Mouse (Mus musculus) heart, embryonic 11.5 days (tissue): Measurements from ENCODE around the gene Sdhb. TPM values are rescaled to one million over a fixed set of nuclear protein-coding genes. Genes with fewer than 3 reads are reported as not detected.

Experiments used
- ATAC-seq: fragments of 200-750 bp; cut with Nextera tagmentation; replicated peaks from 2 replicates; pipeline ENCODE4 v1.8.0; 2017; ENCODE audit warnings: moderate library complexity; ENCODE audit not compliant: insufficient number of reproducible peaks, low FRiP score, low TSS enrichment
- H3K27ac ChIP-seq: fragments of 300-500 bp; sonication (generic); 2 replicates; pipeline ENCODE4 v1.5.1; 2014; ENCODE audit warnings: mild to moderate bottlenecking, low read depth, low read length
- H3K27me3 ChIP-seq: fragments of 300-500 bp; sonication (generic); 2 replicates; pipeline ENCODE4 v1.6.1; 2014; ENCODE audit warnings: mild to moderate bottlenecking, low read length, mixed read lengths; ENCODE audit not compliant: control insufficient read depth, insufficient read depth
- H3K36me3 ChIP-seq: fragments of 300-500 bp; sonication (generic); 2 replicates; pipeline ENCODE4 v1.6.1; 2014; ENCODE audit warnings: mild to moderate bottlenecking, low read length, moderate library complexity, mixed read lengths; ENCODE audit not compliant: control insufficient read depth, insufficient read depth
- H3K4me1 ChIP-seq: fragments of 300-500 bp; sonication (generic); 2 replicates; pipeline ENCODE4 v1.6.1; 2014; ENCODE audit warnings: low read length; ENCODE audit not compliant: control insufficient read depth, insufficient read depth
- H3K4me2 ChIP-seq: fragments of 300-500 bp; sonication (generic); 2 replicates; pipeline ENCODE4 v1.6.1; 2014; ENCODE audit warnings: mild to moderate bottlenecking, moderate library complexity
- H3K4me3 ChIP-seq: fragments of 300-500 bp; sonication (generic); 2 replicates; pipeline ENCODE4 v1.5.1; 2014; ENCODE audit warnings: low read depth, low read length
- H3K9ac ChIP-seq: fragments of 300-500 bp; sonication (generic); 2 replicates; pipeline ENCODE4 v1.6.1; 2014; ENCODE audit warnings: mild to moderate bottlenecking, low read depth, low read length, moderate library complexity
- H3K9me3 ChIP-seq: fragments of 300-500 bp; sonication (generic); replicated peaks from 2 replicates; pipeline ENCODE4 v1.6.1; 2016; ENCODE audit warnings: low read length; ENCODE audit not compliant: control insufficient read depth
- WGBS: fragments of 180-500 bp; shearing (Covaris S2); extraction: QIAGEN DNeasy Blood & Tissue Kit; methylation state at CpG from one replicate; pipeline ENCODE4 v1.1.7; 2014; ENCODE audit not compliant: insufficient replicate concordance; 5-methylcytosine and 5-hydroxymethylcytosine counted together
- polyA plus RNA-seq: library from polyadenylated mRNA; unstranded; fragments of >200 nt; fragmentation: Nextera tagmentation; extraction: Ambion mirVana; gene quantifications from 2 replicates; pipeline ENCODE4 v1.2.1, GENCODE M21; 2014

Gene Sdhb
- 760 and 778 TPM in 2 replicates for polyA plus RNA-seq

GRCm38 (mm10) chr4:140960781-140961466 lies at the start of gene Sdhb:
Gene Sdhb (plus strand): TSS chr4:140961203.
- WGBS = 3% methylated on average over 37 of the region's 37 CpGs
- Histone ChIP-seq H3K9ac (peak within 1 kb of the TSS; percentile 98), H3K36me3 (no peaks in the 10 kb centered on the region), H3K27ac (peak within 1 kb of the TSS; percentile 88), H3K27me3 (no peaks in the 10 kb centered on the region), H3K4me1 (peaks cover 25% of the 10 kb centered on the region), H3K4me2 (peak within 1 kb of the TSS; percentile 85), H3K9me3 (no peaks in the 10 kb centered on the region), H3K4me3 (peak within 1 kb of the TSS; percentile 98)
- peak; percentile 92 for ATAC-seq

DNA sequence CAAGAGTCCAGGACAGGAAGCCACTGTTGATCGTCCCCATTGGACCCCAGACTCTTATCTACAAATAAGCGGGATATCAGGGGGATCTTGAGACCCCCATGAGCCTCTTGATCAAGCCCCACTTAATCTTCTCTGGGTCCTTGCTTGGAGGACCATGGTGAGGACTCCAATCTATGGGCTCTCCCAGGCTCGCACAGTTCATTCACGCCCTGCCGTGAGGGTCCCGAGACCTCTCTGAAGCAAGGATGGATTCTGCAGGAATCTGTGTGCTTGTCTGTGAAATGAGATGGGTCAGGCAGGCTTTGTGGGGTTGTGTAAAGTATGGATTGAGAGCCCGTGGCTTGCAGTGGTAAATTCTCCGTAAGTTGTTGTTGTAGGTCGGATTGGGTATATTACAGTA lies 49.6 kb upstream of the Sdhb start:
- WGBS = 84% methylated on average over 9 of the region's 9 CpGs
- no peak overlapping the region for H3K9ac ChIP-seq
- no peaks in the 10 kb centered on the region for H3K9me3 ChIP-seq
- no peak overlapping the region for H3K4me3 ChIP-seq
- peaks cover 34% of the 10 kb centered on the region for H3K27me3 ChIP-seq
- no peak for ATAC-seq
- H3K36me3 ChIP-seq = no peaks in the 10 kb centered on the region
- H3K4me1 ChIP-seq = no peaks in the 10 kb centered on the region
- no peak overlapping the region for H3K4me2 ChIP-seq
- H3K27ac ChIP-seq = no peak overlapping the region

DNA sequence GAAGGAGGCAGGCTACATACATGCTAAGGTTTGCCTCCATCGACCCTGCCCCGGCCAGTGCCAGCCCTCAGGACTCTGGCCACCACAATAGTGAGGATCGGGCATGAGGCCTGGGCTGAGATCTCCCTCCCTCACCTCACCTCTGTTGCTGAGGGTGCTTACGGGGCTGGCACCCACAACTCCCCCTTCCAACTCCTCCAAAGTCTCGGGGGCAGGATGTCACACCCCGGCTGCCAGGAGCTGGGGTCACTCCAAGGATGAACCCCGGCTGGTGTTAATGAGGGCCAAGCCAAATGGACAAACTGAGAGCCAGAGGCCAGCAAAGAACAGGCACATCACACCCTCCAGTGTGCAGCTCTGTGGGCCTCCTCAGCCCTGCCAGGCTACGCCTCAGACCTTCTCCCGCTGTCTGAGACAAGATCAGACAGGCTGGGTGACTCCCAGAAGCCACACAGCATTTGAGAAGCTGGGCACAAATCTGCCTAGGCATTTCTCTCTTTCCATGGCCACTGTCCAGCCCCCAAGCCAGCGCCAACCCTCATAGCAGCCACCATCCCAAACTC lies 48.7 kb upstream of the Sdhb start:
- no peak overlapping the region for H3K9ac ChIP-seq

GRCm38 (mm10) chr4:140913565-140913964 lies 47.4 kb upstream of the Sdhb start:
- Histone ChIP-seq H3K9ac (no peak overlapping the region), H3K4me2 (no peak overlapping the region), H3K27me3 (peaks cover 13% of the 10 kb centered on the region), H3K4me1 (no peaks in the 10 kb centered on the region), H3K36me3 (no peaks in the 10 kb centered on the region), H3K9me3 (no peaks in the 10 kb centered on the region), H3K27ac (no peak overlapping the region), H3K4me3 (no peak overlapping the region)
- WGBS = 83% methylated on average over 9 of the region's 9 CpGs
- ATAC-seq = no peak

More for the DNA sequence above, 48.7 kb upstream of the Sdhb start:
- no peaks in the 10 kb centered on the region for H3K4me1 ChIP-seq
- no peak overlapping the region for H3K4me2 ChIP-seq
- no peaks in the 10 kb centered on the region for H3K9me3 ChIP-seq
- H3K27me3 ChIP-seq = peaks cover 25% of the 10 kb centered on the region
- 76% methylated on average over 10 of the region's 10 CpGs for WGBS
- H3K36me3 ChIP-seq = no peaks in the 10 kb centered on the region
- no peak overlapping the region for H3K4me3 ChIP-seq
- no peak for ATAC-seq
- no peak overlapping the region for H3K27ac ChIP-seq

DNA sequence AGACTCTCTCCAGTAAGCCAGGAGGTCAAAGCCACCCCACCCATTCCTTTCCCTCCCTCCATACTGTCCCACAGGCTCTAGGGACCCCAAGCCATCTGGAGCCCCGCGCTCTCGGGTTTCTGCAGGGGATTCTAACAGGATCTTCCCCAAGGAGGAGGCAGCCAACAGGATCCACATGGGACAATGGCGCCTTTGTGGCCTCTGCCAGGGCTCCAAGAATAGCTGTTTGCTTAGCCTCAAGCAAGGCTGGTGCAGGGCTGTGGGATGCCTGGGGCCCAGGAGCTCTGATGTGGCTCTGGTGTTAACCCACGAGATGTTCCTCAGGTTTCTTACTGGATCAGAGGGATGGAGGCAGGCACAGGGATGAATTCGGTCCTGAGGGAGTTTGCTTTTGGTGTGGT lies 46.3 kb upstream of the Sdhb start:
- H3K36me3 ChIP-seq = no peaks in the 10 kb centered on the region
- H3K4me1 ChIP-seq = no peaks in the 10 kb centered on the region
- H3K9ac ChIP-seq = no peak overlapping the region
- no peaks in the 10 kb centered on the region for H3K9me3 ChIP-seq
- 59% methylated on average over 6 of the region's 6 CpGs for WGBS
- H3K27me3 ChIP-seq = peaks cover 7% of the 10 kb centered on the region; the same call in 1 of the 2 replicates
- H3K4me3 ChIP-seq = no peak overlapping the region
- no peak for ATAC-seq
- H3K27ac ChIP-seq = no peak overlapping the region
- no peak overlapping the region for H3K4me2 ChIP-seq

GRCm38 (mm10) chr4:140915235-140915634 lies 45.8 kb upstream of the Sdhb start:
- Histone ChIP-seq H3K36me3 (no peaks in the 10 kb centered on the region), H3K4me1 (no peaks in the 10 kb centered on the region), H3K9me3 (no peaks in the 10 kb centered on the region), H3K4me2 (no peak overlapping the region), H3K27me3 (peaks cover 4% of the 10 kb centered on the region; the same call in 1 of the 2 replicates), H3K9ac (no peak overlapping the region), H3K27ac (no peak overlapping the region), H3K4me3 (no peak overlapping the region)
- 72% methylated on average over 3 of the region's 3 CpGs for WGBS
- no peak for ATAC-seq

- Histone ChIP-seq H3K4me2 (no peak overlapping the region), H3K9ac (no peak overlapping the region), H3K36me3 (no peaks in the 10 kb centered on the region), H3K27ac (no peak overlapping the region), H3K27me3 (peaks cover 4% of the 10 kb centered on the region; the same call in 1 of the 2 replicates), H3K4me3 (no peak overlapping the region), H3K9me3 (no peaks in the 10 kb centered on the region), H3K4me1 (no peaks in the 10 kb centered on the region)
- WGBS = 85% methylated on average over 5 of the region's 5 CpGs
- no peak for ATAC-seq
These were observed 44.7 kb upstream of the Sdhb start for GRCm38 (mm10) chr4:140916296-140916695.

DNA sequence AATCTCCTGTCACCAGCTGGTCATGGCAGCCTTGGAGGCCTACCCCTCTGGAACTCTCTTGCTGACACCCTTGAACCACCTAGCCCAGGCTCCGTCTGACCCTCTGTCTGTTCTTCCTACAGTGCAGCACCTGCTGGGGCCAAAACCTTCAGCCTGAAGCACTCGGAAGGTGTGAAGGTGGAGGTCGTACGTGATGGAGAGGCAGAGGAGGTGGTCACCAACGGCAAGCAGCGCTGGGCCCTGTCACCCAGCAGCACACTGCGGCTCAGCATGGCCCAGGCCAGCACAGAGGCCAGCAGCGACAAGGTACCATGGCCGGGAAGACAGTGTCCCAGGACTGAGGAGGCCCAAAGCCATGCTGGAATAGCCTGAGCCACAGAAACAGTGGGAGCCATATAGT lies 43.6 kb upstream of the Sdhb start:
- H3K4me2 ChIP-seq = no peak overlapping the region
- 84% methylated on average over 9 of the region's 9 CpGs for WGBS
- ATAC-seq = no peak
- H3K9me3 ChIP-seq = no peaks in the 10 kb centered on the region
- H3K4me3 ChIP-seq = no peak overlapping the region
- no peak overlapping the region for H3K27ac ChIP-seq
- no peak overlapping the region for H3K9ac ChIP-seq
- no peaks in the 10 kb centered on the region for H3K36me3 ChIP-seq
- no peaks in the 10 kb centered on the region for H3K27me3 ChIP-seq
- H3K4me1 ChIP-seq = 0 out of 2 replicates have a peak, but pooled peaks cover 3% of the 10 kb centered on the region
